Mouse (Mus musculus): ENCODE measurements at regions not wholly inside any gene's neighbourhood (a gene's known extent, or its start where the extent isn't known, plus 50 kb on each side); places are given as distances from the start of the nearest gene placed in this dataset.
A peak's percentile ranks its signal among the peaks of the same experiment; 100 is the strongest.

DNA sequence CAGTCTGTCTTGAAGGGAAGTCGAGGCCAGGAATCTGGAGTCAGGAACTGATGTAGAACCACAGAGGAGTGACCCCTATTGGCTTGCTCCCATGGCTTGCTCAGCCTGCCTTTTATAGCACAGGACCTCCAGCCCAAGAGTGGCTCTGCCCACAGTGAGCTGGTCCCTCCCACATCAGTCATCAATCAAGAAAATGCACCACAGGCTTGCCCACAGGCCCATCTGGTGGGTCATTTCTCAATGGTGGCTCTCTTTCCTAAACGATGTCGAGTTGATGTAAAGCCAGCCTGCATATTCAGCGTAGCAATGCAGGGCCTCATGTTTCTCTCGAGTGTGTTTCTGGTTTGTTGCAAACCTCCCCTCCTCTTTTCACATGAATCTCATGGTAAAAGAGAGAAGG lies 168.3 kb upstream of the Ubr2 start:
- no peak for DNase-seq (ENCODE audit: low spot score in 2 of 2)

GRCm38 (mm10) chr17:47177671-47178246 lies 167.4 kb upstream of the Ubr2 start:
- DNase-seq (ENCODE audit: low spot score in 2 of 2): no peak

GRCm38 (mm10) chr17:47176328-47176727 lies 166.0 kb upstream of the Ubr2 start:
- no peak for DNase-seq (ENCODE audit: low spot score in 2 of 2)

- peak; percentile 80 to 86 for DNase-seq (ENCODE audit: low spot score in 2 of 2)
Measured at GRCm38 (mm10) chr17:47174748-47175215, 164.4 kb upstream of the Ubr2 start.

DNA sequence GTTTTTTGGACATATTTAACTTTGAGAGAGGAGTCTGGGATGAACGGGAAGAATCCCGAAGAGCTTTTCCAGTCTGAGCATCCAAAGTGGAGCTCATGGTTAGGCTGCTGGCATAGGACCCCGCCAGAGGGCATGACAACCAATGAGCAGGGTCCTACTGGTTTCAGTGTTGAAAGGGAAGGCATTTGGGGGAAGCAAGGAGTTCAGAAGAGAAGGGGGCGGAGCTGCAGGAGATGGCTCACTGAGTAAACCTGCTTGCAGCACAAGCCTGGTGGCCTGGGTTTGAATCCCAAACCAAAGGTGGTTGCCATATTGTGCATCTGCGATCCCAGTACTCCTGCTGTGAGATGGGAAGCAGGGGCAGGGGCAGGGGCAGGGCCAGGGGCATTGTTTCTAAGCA lies 161.4 kb upstream of the Ubr2 start:
- no peak for DNase-seq (ENCODE audit: low spot score in 2 of 2)

- DNase-seq (ENCODE audit: low spot score in 2 of 2): no peak
Measured at GRCm38 (mm10) chr17:47170978-47171593, 160.7 kb upstream of the Ubr2 start.

DNA sequence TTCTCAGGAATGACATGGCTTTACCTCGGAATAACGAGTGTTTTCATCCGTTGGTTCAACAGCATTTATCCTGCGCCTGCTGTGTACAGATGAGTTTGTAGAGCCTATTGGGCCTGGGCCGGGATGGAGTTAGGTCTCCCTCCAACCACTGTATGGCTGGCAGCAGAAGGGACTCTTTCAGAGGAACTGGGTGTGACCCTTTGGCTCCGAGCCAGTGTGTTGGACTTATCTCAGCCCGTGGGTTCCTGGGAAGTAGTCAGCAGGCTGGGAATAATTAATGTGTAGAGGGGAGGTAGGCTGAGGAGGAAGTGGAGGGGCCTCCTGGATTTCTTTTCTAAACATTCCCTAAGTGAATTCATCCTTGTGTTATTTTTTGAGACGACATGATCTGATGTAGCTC lies 157.7 kb upstream of the Ubr2 start:
- DNase-seq (ENCODE audit: low spot score in 2 of 2): no peak

DNA sequence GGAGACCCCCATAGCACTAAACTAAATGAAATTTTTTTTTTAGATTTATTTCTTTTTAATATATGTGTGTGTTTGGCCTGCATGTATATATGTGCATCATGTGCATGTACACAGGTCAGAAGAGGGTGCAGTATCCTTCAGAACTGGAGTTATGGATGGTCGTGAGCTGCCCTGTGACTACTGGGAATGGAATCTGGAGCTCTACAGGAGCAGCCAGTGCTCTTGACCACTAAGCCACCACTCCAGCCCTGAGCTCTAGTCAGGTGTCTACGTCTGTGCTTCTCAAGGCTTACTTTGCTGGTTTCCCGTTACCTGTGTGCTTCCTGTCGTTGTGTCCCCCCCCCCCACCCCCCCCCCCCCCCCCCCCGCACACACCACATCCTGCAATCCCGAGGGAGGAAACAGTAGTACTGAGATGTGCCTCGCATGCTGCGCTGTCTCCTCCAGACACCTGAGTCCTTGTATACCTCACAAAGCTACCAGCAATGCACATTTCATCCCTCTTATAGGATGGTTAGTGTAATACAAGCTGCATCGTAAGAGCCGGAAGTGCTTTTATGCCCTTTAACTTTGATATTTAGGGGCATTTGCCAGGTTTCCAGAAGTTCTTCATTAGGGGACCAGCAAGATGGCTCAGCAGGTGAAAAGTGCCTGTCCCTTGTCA lies 153.5 kb upstream of the Ubr2 start:
- no peak for DNase-seq (ENCODE audit: low spot score in 2 of 2)

- no peak for DNase-seq (ENCODE audit: low spot score in 2 of 2)
Measured at GRCm38 (mm10) chr17:47162459-47162858, 152.1 kb upstream of the Ubr2 start.

GRCm38 (mm10) chr17:47156237-47156636 lies 145.9 kb upstream of the Ubr2 start:
- DNase-seq (ENCODE audit: low spot score in 2 of 2): no peak

GRCm38 (mm10) chr17:47151557-47152278 lies 141.4 kb upstream of the Ubr2 start:
- DNase-seq (ENCODE audit: low spot score in 2 of 2): peak; percentile 74 to 80

GRCm38 (mm10) chr17:47151193-47151556 lies 140.8 kb upstream of the Ubr2 start:
- DNase-seq (ENCODE audit: low spot score in 2 of 2): peak in 1 of 2 experiments; percentile 59

GRCm38 (mm10) chr17:47150636-47151035 lies 140.3 kb upstream of the Ubr2 start:
- no peak for DNase-seq (ENCODE audit: low spot score in 2 of 2)

- DNase-seq (ENCODE audit: low spot score in 2 of 2): no peak
Measured at GRCm38 (mm10) chr17:47149662-47150061, 139.3 kb upstream of the Ubr2 start.

- DNase-seq (ENCODE audit: low spot score in 2 of 2): no peak
Measured at GRCm38 (mm10) chr17:47149158-47149557, 138.8 kb upstream of the Ubr2 start.

GRCm38 (mm10) chr17:47146640-47147039 lies 136.3 kb upstream of the Ubr2 start:
- DNase-seq (ENCODE audit: low spot score in 2 of 2): no peak

DNA sequence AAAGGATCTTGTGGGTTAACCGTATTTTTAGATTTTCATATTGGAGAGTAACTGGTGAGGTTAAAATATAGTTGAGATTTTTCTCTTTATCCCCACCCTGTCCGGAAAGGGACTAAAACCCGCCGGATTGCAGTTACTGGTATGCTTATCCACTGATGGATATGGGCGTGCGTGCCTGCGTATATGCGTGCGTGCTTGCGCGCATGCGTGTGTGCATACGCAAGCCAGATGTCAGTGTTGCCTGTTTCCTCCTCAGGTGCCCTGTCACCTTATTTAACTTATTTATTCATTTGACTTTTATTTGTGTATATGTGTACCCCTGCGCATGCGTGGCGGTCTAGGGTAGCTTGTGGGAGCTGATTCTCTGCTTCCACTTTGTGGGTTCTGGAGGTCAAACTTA lies 135.2 kb upstream of the Ubr2 start:
- DNase-seq (ENCODE audit: low spot score in 2 of 2): no peak

- DNase-seq (ENCODE audit: low spot score in 2 of 2): no peak
Measured at GRCm38 (mm10) chr17:47144996-47145395, 134.6 kb upstream of the Ubr2 start.

- no peak for DNase-seq (ENCODE audit: low spot score in 2 of 2)
Measured at GRCm38 (mm10) chr17:47144460-47144859, 134.1 kb upstream of the Ubr2 start.

DNA sequence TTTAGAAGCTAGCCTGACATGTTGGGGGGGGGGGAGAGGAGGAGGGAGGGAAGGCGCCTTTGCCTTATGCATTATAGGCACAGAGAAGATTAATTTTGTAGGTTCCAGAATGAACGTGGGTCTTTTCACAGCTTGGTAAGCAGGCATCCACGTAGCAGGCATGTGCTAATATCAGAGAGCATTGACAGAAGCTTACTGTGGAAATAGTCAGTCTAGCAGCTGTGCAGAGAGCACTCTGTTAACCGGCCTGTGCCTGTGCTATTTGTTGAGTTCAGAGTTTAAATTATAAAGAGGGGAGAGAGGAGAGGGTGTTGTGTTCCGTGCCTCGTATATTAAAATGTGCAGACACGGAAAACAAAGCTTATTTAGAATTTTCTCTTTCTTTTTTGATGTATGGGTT lies 133.5 kb upstream of the Ubr2 start:
- no peak for DNase-seq (ENCODE audit: low spot score in 2 of 2)

DNA sequence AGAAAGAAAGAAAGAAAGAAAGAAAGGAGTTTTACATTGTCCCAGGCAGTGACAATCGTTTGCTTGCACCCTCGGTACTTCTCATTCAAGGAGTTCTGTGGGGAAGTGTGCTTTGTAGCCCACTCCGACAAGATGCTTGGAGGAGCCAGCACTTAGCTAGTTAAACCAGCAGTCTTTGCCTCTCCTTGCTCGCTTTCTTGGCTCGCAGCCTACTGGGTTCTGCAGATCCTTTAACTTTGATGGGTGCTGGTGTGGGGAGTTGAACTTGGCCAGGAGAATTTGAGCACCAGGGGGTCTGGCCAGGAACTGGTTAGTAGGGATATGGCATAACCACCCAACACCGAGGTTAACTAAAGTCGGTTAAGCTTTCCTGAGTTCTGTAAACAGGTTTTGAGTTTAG lies 132.5 kb upstream of the Ubr2 start:
- DNase-seq (ENCODE audit: low spot score in 2 of 2): peak in 1 of 2 experiments; percentile 66

DNA sequence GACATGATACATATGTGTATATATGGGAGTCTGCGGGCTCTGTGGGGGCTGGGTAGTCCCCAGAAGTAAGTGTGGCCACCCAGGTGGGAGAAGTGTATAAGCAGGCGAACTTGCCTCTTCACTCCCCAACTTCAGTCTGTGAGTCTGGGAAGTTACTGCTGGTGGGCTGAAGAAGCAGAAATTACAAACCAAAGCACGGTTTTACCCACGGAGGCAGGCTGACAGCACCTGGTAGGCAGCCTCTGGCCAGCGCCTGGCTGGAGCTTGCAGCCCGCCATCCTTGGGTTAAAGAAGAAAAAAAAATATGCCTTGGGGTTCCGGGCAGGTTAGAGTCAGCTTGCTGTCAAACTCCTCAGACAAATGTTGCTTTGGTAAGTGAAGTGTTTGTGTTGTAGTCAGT lies 131.9 kb upstream of the Ubr2 start:
- no peak for DNase-seq (ENCODE audit: low spot score in 2 of 2)

GRCm38 (mm10) chr17:47141843-47142215 lies 131.5 kb upstream of the Ubr2 start:
- DNase-seq (ENCODE audit: low spot score in 2 of 2): peak; percentile 65 to 67
